Mouse (Mus musculus): ENCODE data around the gene Cpne6.

DNA sequence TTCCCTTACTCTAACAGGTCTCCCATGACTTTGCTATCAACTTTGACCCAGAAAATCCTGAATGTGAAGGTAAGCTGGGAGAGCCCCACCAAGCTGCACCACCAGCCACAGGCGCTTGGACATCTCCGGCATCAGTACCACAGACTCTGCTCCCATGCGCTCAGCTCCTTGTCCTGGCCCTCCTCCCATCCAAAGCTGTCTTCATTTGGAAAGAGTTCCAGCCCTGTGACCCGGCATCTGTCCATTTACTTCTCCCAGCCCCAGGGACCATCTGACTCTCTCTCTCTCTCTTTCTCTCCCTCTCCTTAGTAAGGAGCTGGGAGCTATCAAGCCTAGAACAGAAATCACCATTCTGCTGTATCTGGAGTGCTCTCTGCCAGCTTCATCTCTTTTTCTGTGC, 5.6 kb downstream of the Cpne6 start:
- TF ChIP-seq CTCF (IDR thresholded peaks at IDR 0.05; ENCODE audit: extremely low read depth, insufficient read depth, low read length) (no peak), POLR2A (IDR thresholded peaks at IDR 0.05; ENCODE audit: extremely low read depth, insufficient read depth, low read length) (no peak)
